ENCODE assay signal across 8 mouse cellular contexts in genomic region chr17:26243471-26244100, GRCm38 (mm10). TPM values are rescaled to one million over a fixed set of nuclear protein-coding genes. Genes with fewer than 3 reads are reported as not detected.
DNase-seq lines count a peak whose midpoint lies in the region; ATAC-seq and TF ChIP-seq lines count a peak whose summit lies in the region.

No protein-coding gene starts in this region.

- peak; percentile 74 for ATAC-seq in intestine, embryonic 16.5 days
- ATAC-seq in lung, embryonic 16.5 days (ENCODE audit: low read depth), result peak; percentile 81

- under 1% methylated on average over 32 of the region's 32 CpGs for WGBS in intestine, embryonic 16.5 days
- WGBS in lung, embryonic 16.5 days, result under 1% methylated on average over 31 of the region's 32 CpGs

- H3K9me3 ChIP-seq in intestine, embryonic 16.5 days (ENCODE audit: control insufficient read depth, low read length), result no peaks in the 10 kb centered on the region
- no peaks in the 10 kb centered on the region for H3K9me3 ChIP-seq in lung, embryonic 16.5 days (ENCODE audit: control insufficient read depth, low read length)

- H3K27me3 ChIP-seq in intestine, embryonic 16.5 days (replicated peaks; ENCODE audit: control insufficient read depth, insufficient read depth, low read length), result no peaks in the 10 kb centered on the region
- no peaks in the 10 kb centered on the region for H3K27me3 ChIP-seq in lung, embryonic 16.5 days (ENCODE audit: control insufficient read depth, insufficient read depth, low read depth, low read length)

- peaks cover 23% of the 10 kb centered on the region for H3K4me1 ChIP-seq in bone marrow macrophage, adult 2 months (ENCODE audit: control insufficient read depth, insufficient read depth, low read length)
- H3K4me1 ChIP-seq in intestine, embryonic 16.5 days (ENCODE audit: control insufficient read depth, insufficient read depth, low read length), result 0 out of 2 replicates have a peak, but pooled peaks cover 5% of the 10 kb centered on the region
- no peaks in the 10 kb centered on the region; the same call in 1 of the 2 replicates for H3K4me1 ChIP-seq in lung, embryonic 16.5 days (replicated peaks; ENCODE audit: control insufficient read depth, insufficient read depth, low read length)

- H3K27ac ChIP-seq in bone marrow macrophage, adult 2 months (ENCODE audit: insufficient read depth, low read depth, low read length), result peak overlapping the region; percentile 57
- peak overlapping the region; percentile 90 for H3K27ac ChIP-seq in intestine, embryonic 16.5 days (ENCODE audit: low read length)
- H3K27ac ChIP-seq in lung, embryonic 16.5 days (ENCODE audit: low read length), result peak overlapping the region; percentile 73

- no peak for TF ChIP-seq POLR2A in bone marrow macrophage, adult 2 months (IDR thresholded peaks at IDR 0.05; ENCODE audit: borderline replicate concordance, low read depth, low read length)

- peak; percentile 84 for TF ChIP-seq CTCF in bone marrow macrophage, adult 2 months (IDR thresholded peaks at IDR 0.05; ENCODE audit: low read depth, low read length)

- peak; percentile 65 for DNase-seq in ovary, adult 18-20 months (ENCODE audit: low spot score)
- DNase-seq in ovary, postnatal 10 days (ENCODE audit: low spot score), result no peak
- DNase-seq in gastrocnemius, postnatal 14 days, result peak; percentile 80
- peak; percentile 53 for DNase-seq in right cerebral cortex, postnatal 14 days
- no peak for DNase-seq in frontal cortex, postnatal 36 days (ENCODE audit: low spot score in 2 of 2)

- intact Hi-C loops in gastrocnemius, postnatal 14 days (cut with DNase I; ENCODE audit: low total_unique reads), result loop anchor here (10.0 kb wide), 1 partner anchor 109 kb away; the partner anchor contains the start of gene Axin1

- no peaks in the 10 kb centered on the region for H3K36me3 ChIP-seq in intestine, embryonic 16.5 days (ENCODE audit: control insufficient read depth, insufficient read depth, low read length)
- H3K36me3 ChIP-seq in lung, embryonic 16.5 days (ENCODE audit: control insufficient read depth, insufficient read depth, low read length), result no peaks in the 10 kb centered on the region

- peak overlapping the region; percentile 68 for H3K4me3 ChIP-seq in bone marrow macrophage, adult 2 months (ENCODE audit: insufficient read depth, low read length)
- H3K4me3 ChIP-seq in intestine, embryonic 16.5 days (ENCODE audit: low read length), result peak overlapping the region; percentile 65
- H3K4me3 ChIP-seq in lung, embryonic 16.5 days (ENCODE audit: low read length), result peak overlapping the region; percentile 73

- peak overlapping the region; percentile 87 for H3K9ac ChIP-seq in intestine, embryonic 16.5 days (ENCODE audit: low read depth, low read length)
- peak overlapping the region; percentile 76 for H3K9ac ChIP-seq in lung, embryonic 16.5 days (ENCODE audit: low read length)

- peak overlapping the region; percentile 71 for H3K4me2 ChIP-seq in intestine, embryonic 16.5 days (ENCODE audit: low read depth, low read length)
- peak overlapping the region; percentile 67 for H3K4me2 ChIP-seq in lung, embryonic 16.5 days (ENCODE audit: low read depth, low read length)

RNA-seq across cellular contexts. Expression of gene Fam234a, which starts 0.5 kb away (rescaled TPM):
- polyA plus RNA-seq in bone marrow macrophage, adult 2 months (2012; ENCODE audit: insufficient read depth, insufficient read length, missing spikeins), result 117 and 136 TPM in 2 replicates
- 10 to 100 TPM; 47.8 to 62.8 TPM for total RNA-seq in gastrocnemius, postnatal 14 days (2021)
- 123 and 129 TPM in 2 replicates for polyA plus RNA-seq in intestine, embryonic 16.5 days (2015; fragmentation: Nextera tagmentation; extraction: Ambion mirVana)
- 46.9 and 49.6 TPM in 2 replicates for polyA plus RNA-seq in lung, embryonic 16.5 days (2015; fragmentation: Nextera tagmentation; extraction: Ambion mirVana)

RNA-seq across cellular contexts. Expression of gene Luc7l, which starts 9.1 kb away (rescaled TPM):
- 37.4 and 41.2 TPM in 2 replicates for polyA plus RNA-seq in bone marrow macrophage, adult 2 months (2012; ENCODE audit: insufficient read depth, insufficient read length, missing spikeins)
- total RNA-seq in gastrocnemius, postnatal 14 days (2021), result 10 to 100 TPM; 14.0 to 15.4 TPM
- 68.2 and 72.2 TPM in 2 replicates for polyA plus RNA-seq in intestine, embryonic 16.5 days (2015; fragmentation: Nextera tagmentation; extraction: Ambion mirVana)
- polyA plus RNA-seq in lung, embryonic 16.5 days (2015; fragmentation: Nextera tagmentation; extraction: Ambion mirVana), result 79.8 and 86.9 TPM in 2 replicates

RNA-seq across cellular contexts. Expression of gene Arhgdig, which starts 36.0 kb away (rescaled TPM):
- polyA plus RNA-seq in bone marrow macrophage, adult 2 months (2012; ENCODE audit: insufficient read depth, insufficient read length, missing spikeins), result not detected in 2 replicates
- total RNA-seq in gastrocnemius, postnatal 14 days (2021), result 1 to 10 TPM; 2.2 to 5.1 TPM
- 14.8 and 17.3 TPM in 2 replicates for polyA plus RNA-seq in intestine, embryonic 16.5 days (2015; fragmentation: Nextera tagmentation; extraction: Ambion mirVana)
- polyA plus RNA-seq in lung, embryonic 16.5 days (2015; fragmentation: Nextera tagmentation; extraction: Ambion mirVana), result 3.6 and 4.3 TPM in 2 replicates

RNA-seq across cellular contexts. Expression of gene Rgs11, which starts 40.8 kb away (rescaled TPM):
- 4.7 and 6.6 TPM in 2 replicates for polyA plus RNA-seq in bone marrow macrophage, adult 2 months (2012; ENCODE audit: insufficient read depth, insufficient read length, missing spikeins)
- total RNA-seq in gastrocnemius, postnatal 14 days (2021), result 1 to 10 TPM in 1 of 2 experiments, under 1 TPM in 1; 0.47 to 1.5 TPM
- 13.4 and 15.2 TPM in 2 replicates for polyA plus RNA-seq in intestine, embryonic 16.5 days (2015; fragmentation: Nextera tagmentation; extraction: Ambion mirVana)
- polyA plus RNA-seq in lung, embryonic 16.5 days (2015; fragmentation: Nextera tagmentation; extraction: Ambion mirVana), result 10.9 and 13.3 TPM in 2 replicates

RNA-seq across cellular contexts. Expression of gene Pdia2, which starts 44.7 kb away (rescaled TPM):
- polyA plus RNA-seq in bone marrow macrophage, adult 2 months (2012; ENCODE audit: insufficient read depth, insufficient read length, missing spikeins), result not detected in 2 replicates
- total RNA-seq in gastrocnemius, postnatal 14 days (2021), result not detected
- polyA plus RNA-seq in intestine, embryonic 16.5 days (2015; fragmentation: Nextera tagmentation; extraction: Ambion mirVana), result 104 and 149 TPM in 2 replicates
- 0.20 and 0.31 TPM in 2 replicates for polyA plus RNA-seq in lung, embryonic 16.5 days (2015; fragmentation: Nextera tagmentation; extraction: Ambion mirVana)

Comparison
In these comparisons a context has a peak if more than half of its experiments do, and no peak if none do; other contexts are left out.
1. DNase-seq: peak in ovary, adult 18-20 months (single experiment), gastrocnemius, postnatal 14 days (single experiment) and right cerebral cortex, postnatal 14 days (single experiment); none in ovary, postnatal 10 days (single experiment) and frontal cortex, postnatal 36 days (0 of 2).
2. Peak in every context shown above with its lines, with median percentiles within 50 percentile points of each other: H3K27ac ChIP-seq and H3K4me3 ChIP-seq.